Mouse (Mus musculus): ENCODE results near the gene Cfap73. TPM values are rescaled to one million over a fixed set of nuclear protein-coding genes. Genes with fewer than 3 reads are reported as not detected.
A peak's percentile ranks its signal among the peaks of the same experiment; 100 is the strongest.

The Cfap73 gene
- total and polyA plus RNA-seq, 3 experiments, result 0.25 TPM; not detected in 2

- H3K9ac ChIP-seq (ENCODE audit: control insufficient read depth, low read depth, low read length, poor library complexity, severe bottlenecking), result no peak overlapping the region
- no peaks in the 10 kb centered on the region for H3K9me3 ChIP-seq (replicated peaks; ENCODE audit: insufficient read depth, low read length)
- TF ChIP-seq MYC (IDR thresholded peaks at IDR 0.05; ENCODE audit: low read depth, low read length), result no peak
- TF ChIP-seq ETS1 (IDR thresholded peaks at IDR 0.05; ENCODE audit: low read depth, low read length), result no peak
- no peak for TF ChIP-seq ZC3H11A (IDR thresholded peaks at IDR 0.05; ENCODE audit: low read depth, low read length)
- no peak for TF ChIP-seq USF1 (IDR thresholded peaks at IDR 0.05; ENCODE audit: low read depth, low read length)
- no peak for TF ChIP-seq CHD1 (IDR thresholded peaks at IDR 0.05; ENCODE audit: low read depth, low read length)
- no peak for TF ChIP-seq MAFK (IDR thresholded peaks at IDR 0.05; ENCODE audit: borderline replicate concordance, low read depth, low read length)
- TF ChIP-seq TBP (IDR thresholded peaks at IDR 0.05; ENCODE audit: low read depth, low read length), result no peak
- TF ChIP-seq CHD2 (IDR thresholded peaks at IDR 0.05; ENCODE audit: low read length), result no peak
- no peak for DNase-seq (ENCODE audit: low read depth, low spot score)
- peaks cover 0 to 9% of the 10 kb centered on the region in 2 experiments; a peak in 2 of 4 replicates for H3K36me3 ChIP-seq (ENCODE audit: control insufficient read depth in 1 of 2, insufficient read depth in 2 of 2, low read length in 2 of 2)
- H3K4me3 ChIP-seq (ENCODE audit: control insufficient read depth in 1 of 2, insufficient read depth in 1 of 2, low read depth in 2 of 2, low read length in 2 of 2), result no peak overlapping the region
- no peaks in the 10 kb centered on the region for H3K4me1 ChIP-seq (ENCODE audit: control insufficient read depth in 1 of 2, insufficient read depth in 2 of 2, low read length in 2 of 2)
- no peak overlapping the region for H3K27ac ChIP-seq (ENCODE audit: control insufficient read depth, low read depth, low read length)
- no peaks in the 10 kb centered on the region for H3K79me2 ChIP-seq (ENCODE audit: control insufficient read depth, insufficient read depth, low read length, poor library complexity)
- no peaks in the 10 kb centered on the region for H3K27me3 ChIP-seq (ENCODE audit: control insufficient read depth in 1 of 2, insufficient read depth in 2 of 2, low read length in 2 of 2)
Observed at GRCm38 (mm10) chr5:120621846-120622197, 12.2 kb downstream of the Cfap73 start.

- Histone ChIP-seq H3K4me1 (ENCODE audit: control insufficient read depth in 1 of 2, insufficient read depth in 2 of 2, low read length in 2 of 2) (no peaks in the 10 kb centered on the region), H3K36me3 (ENCODE audit: control insufficient read depth in 1 of 2, insufficient read depth in 2 of 2, low read length in 2 of 2) (peaks cover 0 to 9% of the 10 kb centered on the region in 2 experiments; a peak in 2 of 4 replicates), H3K9ac (ENCODE audit: control insufficient read depth, low read depth, low read length, poor library complexity, severe bottlenecking) (no peak overlapping the region), H3K27ac (ENCODE audit: control insufficient read depth, low read depth, low read length) (no peak overlapping the region), H3K27me3 (ENCODE audit: control insufficient read depth in 1 of 2, insufficient read depth in 2 of 2, low read length in 2 of 2) (no peaks in the 10 kb centered on the region), H3K9me3 (replicated peaks; ENCODE audit: insufficient read depth, low read length) (no peaks in the 10 kb centered on the region), H3K4me3 (ENCODE audit: control insufficient read depth in 1 of 2, insufficient read depth in 1 of 2, low read depth in 2 of 2, low read length in 2 of 2) (no peak overlapping the region), H3K79me2 (ENCODE audit: control insufficient read depth, insufficient read depth, low read length, poor library complexity) (peaks cover under 1% of the 10 kb centered on the region; the same call in 1 of the 2 replicates)
- no peak for DNase-seq (ENCODE audit: low read depth, low spot score)
- TF ChIP-seq MXI1 (IDR thresholded peaks at IDR 0.05; ENCODE audit: low read depth, low read length), result no peak
- TF ChIP-seq USF1 (IDR thresholded peaks at IDR 0.05; ENCODE audit: low read depth, low read length), result no peak
- TF ChIP-seq E2F4 (IDR thresholded peaks at IDR 0.05; ENCODE audit: borderline replicate concordance, low read depth, low read length), result no peak
- no peak for TF ChIP-seq MYB (IDR thresholded peaks at IDR 0.05; ENCODE audit: low read depth, low read length)
- no peak for TF ChIP-seq SIN3A (IDR thresholded peaks at IDR 0.05; ENCODE audit: low read length)
Observed at GRCm38 (mm10) chr5:120621078-120621765, 12.8 kb downstream of the Cfap73 start.

- Histone ChIP-seq H3K4me1 (ENCODE audit: control insufficient read depth in 1 of 2, insufficient read depth in 2 of 2, low read length in 2 of 2) (no peaks in the 10 kb centered on the region), H3K4me3 (ENCODE audit: control insufficient read depth in 1 of 2, insufficient read depth in 1 of 2, low read depth in 2 of 2, low read length in 2 of 2) (no peak overlapping the region), H3K79me2 (ENCODE audit: control insufficient read depth, insufficient read depth, low read length, poor library complexity) (peaks cover 3% of the 10 kb centered on the region; the same call in 1 of the 2 replicates), H3K27ac (ENCODE audit: control insufficient read depth, low read depth, low read length) (no peak overlapping the region), H3K9ac (ENCODE audit: control insufficient read depth, low read depth, low read length, poor library complexity, severe bottlenecking) (no peak overlapping the region), H3K27me3 (ENCODE audit: control insufficient read depth in 1 of 2, insufficient read depth in 2 of 2, low read length in 2 of 2) (no peaks in the 10 kb centered on the region), H3K36me3 (ENCODE audit: control insufficient read depth in 1 of 2, insufficient read depth in 2 of 2, low read length in 2 of 2) (peaks cover 0 to 7% of the 10 kb centered on the region in 2 experiments; a peak in 2 of 4 replicates), H3K9me3 (replicated peaks; ENCODE audit: insufficient read depth, low read length) (no peaks in the 10 kb centered on the region)
- peak; percentile 79 for DNase-seq (ENCODE audit: low read depth, low spot score)
- TF ChIP-seq SMC3 (IDR thresholded peaks at IDR 0.05; ENCODE audit: low read depth, low read length) (peak; percentile 82), MAX (IDR thresholded peaks at IDR 0.05; ENCODE audit: low read length) (0 out of 2 replicates have a peak, but pooled peaks have one; percentile 15), POLR2AphosphoS2 (IDR thresholded peaks at IDR 0.05; ENCODE audit: low read length) (no peak), POLR2A (IDR thresholded peaks at IDR 0.05; ENCODE audit: control insufficient read depth in 1 of 2, insufficient read depth in 1 of 2, low read depth in 1 of 2, low read length in 2 of 2, poor library complexity in 1 of 2) (no peak), MAZ (IDR thresholded peaks at IDR 0.05; ENCODE audit: low read depth, low read length) (peak; percentile 69; the same call in 1 of the 2 replicates), BHLHE40 (IDR thresholded peaks at IDR 0.05; ENCODE audit: borderline replicate concordance, low read depth, low read length) (no peak), RAD21 (IDR thresholded peaks at IDR 0.05; ENCODE audit: low read depth, low read length) (peak; percentile 78), UBTF (IDR thresholded peaks at IDR 0.05; ENCODE audit: borderline replicate concordance, insufficient read depth, low read depth, low read length) (no peak), ZC3H11A (IDR thresholded peaks at IDR 0.05; ENCODE audit: low read depth, low read length) (peak; percentile 63), CTCF (IDR thresholded peaks at IDR 0.05 in 2 of 3, conservative IDR thresholded peaks at IDR 0.05 in 1 of 3; ENCODE audit: control insufficient read depth in 1 of 3, insufficient read depth in 1 of 3, low read depth in 2 of 3, low read length in 3 of 3, poor library complexity in 1 of 3, severe bottlenecking in 1 of 3) (peak; percentile 95 to 99 (median 98)), SIN3A (IDR thresholded peaks at IDR 0.05; ENCODE audit: low read length) (peak; percentile 58; the same call in 1 of the 2 replicates)
Observed at GRCm38 (mm10) chr5:120620375-120621077, 13.5 kb downstream of the Cfap73 start.

Measured in MEL (cell line).